Mouse (Mus musculus): ENCODE measurements around the gene Nusap1. TPM values are rescaled to one million over a fixed set of nuclear protein-coding genes. Genes with fewer than 3 reads are reported as not detected.

Gene Nusap1
- polyA plus RNA-seq (2014; fragmentation: Illumina TruSeq; extraction: RNeasy Lipid Tissue Mini Kit (QIAGEN cat#74804)) = 70.1 TPM

GRCm38 (mm10) chr2:119618199-119618982, at the start of gene Nusap1, which contains the start of gene Oip5:
TSS of gene Nusap1 (plus strand) at chr2:119618298.
TSS of gene Oip5 (minus strand) at chr2:119618469.

GRCm38 (mm10) chr2:119662220-119663182, 44.4 kb downstream of the Nusap1 start, which contains the start of gene Ndufaf1:
TSS of gene Ndufaf1 (minus strand) at chr2:119662827.

GRCm38 (mm10) chr2:119674525-119675214, 56.6 kb downstream of the Nusap1 start, which contains the start of gene Rtf1:
TSS of gene Rtf1 (plus strand) at chr2:119675068.

Other genes starting within 250 kb of the Nusap1 start
- gene Ino80, start 140.6 kb upstream of the Nusap1 start, polyA plus RNA-seq (2014; fragmentation: Illumina TruSeq; extraction: RNeasy Lipid Tissue Mini Kit (QIAGEN cat#74804)) = 26.7 TPM
- 0.51 TPM for gene Exd1, start 70.7 kb upstream of the Nusap1 start, polyA plus RNA-seq (2014; fragmentation: Illumina TruSeq; extraction: RNeasy Lipid Tissue Mini Kit (QIAGEN cat#74804))
- 200 TPM for gene Chp1, start 70.6 kb upstream of the Nusap1 start, polyA plus RNA-seq (2014; fragmentation: Illumina TruSeq; extraction: RNeasy Lipid Tissue Mini Kit (QIAGEN cat#74804))
- gene Oip5, start 171 bp downstream of the Nusap1 start, polyA plus RNA-seq (2014; fragmentation: Illumina TruSeq; extraction: RNeasy Lipid Tissue Mini Kit (QIAGEN cat#74804)) = 26.2 TPM
- 78.7 TPM for gene Ndufaf1, start 44.5 kb downstream of the Nusap1 start, polyA plus RNA-seq (2014; fragmentation: Illumina TruSeq; extraction: RNeasy Lipid Tissue Mini Kit (QIAGEN cat#74804))
- 47.4 TPM for gene Rtf1, start 56.8 kb downstream of the Nusap1 start, polyA plus RNA-seq (2014; fragmentation: Illumina TruSeq; extraction: RNeasy Lipid Tissue Mini Kit (QIAGEN cat#74804))
- gene Itpka, start 124.0 kb downstream of the Nusap1 start, polyA plus RNA-seq (2014; fragmentation: Illumina TruSeq; extraction: RNeasy Lipid Tissue Mini Kit (QIAGEN cat#74804)) = not detected
- gene Ltk, start 142.1 kb downstream of the Nusap1 start, polyA plus RNA-seq (2014; fragmentation: Illumina TruSeq; extraction: RNeasy Lipid Tissue Mini Kit (QIAGEN cat#74804)) = not detected
- gene Rpap1, start 169.2 kb downstream of the Nusap1 start, polyA plus RNA-seq (2014; fragmentation: Illumina TruSeq; extraction: RNeasy Lipid Tissue Mini Kit (QIAGEN cat#74804)) = 0.57 TPM
- gene Tyro3, start 179.4 kb downstream of the Nusap1 start, polyA plus RNA-seq (2014; fragmentation: Illumina TruSeq; extraction: RNeasy Lipid Tissue Mini Kit (QIAGEN cat#74804)) = 0.66 TPM